Mouse (Mus musculus) hindbrain, postnatal 0 days (tissue): ENCODE measurements around the gene Ptprm. TPM values are rescaled to one million over a fixed set of nuclear protein-coding genes. Genes with fewer than 3 reads are reported as not detected.

Source experiments
- ATAC-seq: fragments of 200-750 bp; cut with Nextera tagmentation; 2 replicates; pipeline ENCODE4 v1.8.0; 2017; ENCODE audit warnings: mild to moderate bottlenecking, moderate TSS enrichment, moderate library complexity
- DNase-seq: peaks from one replicate; pipeline ENCODE4 v3.0.0-alpha.2; 2015; ENCODE audit warnings: low spot score
- H3K27ac ChIP-seq: fragments of 300-500 bp; sonication (generic); 2 replicates; pipeline ENCODE4 v1.5.1; 2014; ENCODE audit warnings: mild to moderate bottlenecking
- H3K27me3 ChIP-seq: fragments of 300-500 bp; sonication (generic); 2 replicates; pipeline ENCODE4 v1.6.1; 2014; ENCODE audit warnings: low read length, mixed read lengths; ENCODE audit not compliant: insufficient read depth
- H3K36me3 ChIP-seq: fragments of 300-500 bp; sonication (generic); 2 replicates; pipeline ENCODE4 v1.6.1; 2014; ENCODE audit warnings: low read length, mixed read lengths; ENCODE audit not compliant: insufficient read depth
- H3K4me1 ChIP-seq: fragments of 300-500 bp; sonication (generic); 2 replicates; pipeline ENCODE4 v1.6.1; 2014; ENCODE audit warnings: antibody characterized with exemption, low read length, mixed read lengths; ENCODE audit not compliant: insufficient read depth
- H3K4me2 ChIP-seq: fragments of 300-500 bp; sonication (generic); 2 replicates; pipeline ENCODE4 v1.6.1; 2014; ENCODE audit warnings: low read depth, mild to moderate bottlenecking, low read length, moderate library complexity, mixed read lengths
- H3K4me3 ChIP-seq: fragments of 300-500 bp; sonication (generic); 2 replicates; pipeline ENCODE4 v1.5.1; 2014; ENCODE audit warnings: low read length
- H3K9ac ChIP-seq: fragments of 300-500 bp; sonication (generic); replicated peaks from 2 replicates; pipeline ENCODE4 v1.6.1; 2014; ENCODE audit warnings: mild to moderate bottlenecking, low read length, moderate library complexity, mixed read lengths
- H3K9me3 ChIP-seq: fragments of 300-500 bp; sonication (generic); 2 replicates; pipeline ENCODE4 v1.6.1; 2016; ENCODE audit warnings: low read length, mixed read lengths
- CTCF ChIP-seq: IDR thresholded peaks from 2 replicates; pipeline ENCODE4 v1.5.1; 2016; ENCODE audit warnings: antibody characterized with exemption, control low read depth, low read depth
- WGBS: fragments of 180-500 bp; shearing (Covaris S2); extraction: QIAGEN DNeasy Blood & Tissue Kit; methylation state at CpG from one replicate; pipeline ENCODE4 v1.1.7; 2014; 5-methylcytosine and 5-hydroxymethylcytosine counted together
- polyA plus RNA-seq: library from polyadenylated mRNA; unstranded; fragments of >200 nt; fragmentation: Nextera tagmentation; extraction: Ambion mirVana; gene quantifications from 2 replicates; pipeline ENCODE4 v1.2.1, GENCODE M21; 2015
- total RNA-seq: library from RNA; depleted of rRNA; stranded (reverse); fragments of >200 nt; gene quantifications from 2 replicates; pipeline ENCODE4 v1.2.3, GENCODE M21; 2014

The Ptprm gene
- total and polyA plus RNA-seq, 2 experiments from 2014 or later, result 19.3 to 52.4 TPM

GRCm38 (mm10) chr17:66733541-66733940 lies 620.7 kb downstream of the Ptprm start:
- no peak overlapping the region for H3K4me2 ChIP-seq
- 65% methylated on average over 12 of the region's 12 CpGs for WGBS
- ATAC-seq (no peak), DNase-seq (no peak)
- no peak overlapping the region for H3K27ac ChIP-seq
- no peak for TF ChIP-seq CTCF
- H3K9me3 ChIP-seq, result no peaks in the 10 kb centered on the region
- H3K9ac ChIP-seq, result no peak overlapping the region
- H3K27me3 ChIP-seq, result no peaks in the 10 kb centered on the region
- no peak overlapping the region for H3K4me3 ChIP-seq
- H3K36me3 ChIP-seq, result no peaks in the 10 kb centered on the region
- no peaks in the 10 kb centered on the region for H3K4me1 ChIP-seq

DNA sequence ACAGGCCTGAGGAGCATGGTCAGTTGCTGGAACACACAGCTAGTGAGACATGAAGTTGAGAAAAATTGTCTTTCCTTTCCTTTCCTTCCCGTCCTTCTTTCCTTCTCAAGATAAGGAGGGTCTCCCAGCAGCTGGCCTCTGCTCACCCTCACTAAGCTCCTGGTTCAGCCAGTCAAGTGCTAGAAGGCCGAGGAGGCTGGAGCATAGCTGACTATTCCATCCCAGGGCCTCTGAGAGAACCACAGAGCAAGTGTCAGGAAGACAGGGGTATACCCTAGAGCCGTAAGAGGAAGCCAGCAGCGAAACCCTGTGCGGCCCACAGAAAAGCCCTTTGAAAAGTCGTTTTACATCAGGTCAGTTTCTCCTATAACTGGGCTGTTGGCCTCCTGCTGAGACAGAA lies 624.3 kb downstream of the Ptprm start:
- no peaks in the 10 kb centered on the region for H3K27me3 ChIP-seq
- DNase-seq (no peak), ATAC-seq (no peak)
- no peak overlapping the region for H3K4me3 ChIP-seq
- H3K9me3 ChIP-seq, result no peaks in the 10 kb centered on the region
- H3K36me3 ChIP-seq, result no peaks in the 10 kb centered on the region
- H3K4me1 ChIP-seq, result no peaks in the 10 kb centered on the region
- 60% methylated on average over 6 of the region's 6 CpGs for WGBS
- no peak for TF ChIP-seq CTCF
- H3K9ac ChIP-seq, result no peak overlapping the region
- H3K27ac ChIP-seq, result no peak overlapping the region
- H3K4me2 ChIP-seq, result no peak overlapping the region

DNA sequence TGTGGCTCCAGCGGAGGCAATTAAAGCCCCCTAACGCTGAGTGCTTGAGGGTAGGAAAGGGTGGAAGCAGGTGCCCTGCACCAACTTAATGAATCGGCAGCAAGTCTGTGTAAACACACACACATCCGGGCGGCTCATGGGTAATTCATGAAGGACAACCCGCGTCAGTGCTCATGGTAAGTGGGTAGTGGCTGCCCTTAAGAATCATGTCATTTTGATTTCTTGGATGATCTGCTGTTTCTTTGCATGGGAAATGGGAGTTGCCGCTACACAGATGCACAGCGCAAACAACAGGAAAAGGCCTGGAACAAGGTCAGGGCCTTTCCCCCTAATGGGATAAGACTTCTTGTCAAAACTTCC lies 633.3 kb downstream of the Ptprm start:
- WGBS, result 39% methylated on average over 9 of the region's 9 CpGs
- no peak for TF ChIP-seq CTCF
- no peak overlapping the region for H3K4me2 ChIP-seq
- no peak overlapping the region for H3K9ac ChIP-seq
- DNase-seq, result no peak
- 0 out of 2 replicates have a peak, but pooled peaks have one; percentile 29 for ATAC-seq
- H3K4me3 ChIP-seq, result no peak overlapping the region
- no peaks in the 10 kb centered on the region for H3K36me3 ChIP-seq
- no peaks in the 10 kb centered on the region for H3K9me3 ChIP-seq
- H3K4me1 ChIP-seq, result no peaks in the 10 kb centered on the region
- H3K27me3 ChIP-seq, result no peaks in the 10 kb centered on the region
- H3K27ac ChIP-seq, result no peak overlapping the region

DNA sequence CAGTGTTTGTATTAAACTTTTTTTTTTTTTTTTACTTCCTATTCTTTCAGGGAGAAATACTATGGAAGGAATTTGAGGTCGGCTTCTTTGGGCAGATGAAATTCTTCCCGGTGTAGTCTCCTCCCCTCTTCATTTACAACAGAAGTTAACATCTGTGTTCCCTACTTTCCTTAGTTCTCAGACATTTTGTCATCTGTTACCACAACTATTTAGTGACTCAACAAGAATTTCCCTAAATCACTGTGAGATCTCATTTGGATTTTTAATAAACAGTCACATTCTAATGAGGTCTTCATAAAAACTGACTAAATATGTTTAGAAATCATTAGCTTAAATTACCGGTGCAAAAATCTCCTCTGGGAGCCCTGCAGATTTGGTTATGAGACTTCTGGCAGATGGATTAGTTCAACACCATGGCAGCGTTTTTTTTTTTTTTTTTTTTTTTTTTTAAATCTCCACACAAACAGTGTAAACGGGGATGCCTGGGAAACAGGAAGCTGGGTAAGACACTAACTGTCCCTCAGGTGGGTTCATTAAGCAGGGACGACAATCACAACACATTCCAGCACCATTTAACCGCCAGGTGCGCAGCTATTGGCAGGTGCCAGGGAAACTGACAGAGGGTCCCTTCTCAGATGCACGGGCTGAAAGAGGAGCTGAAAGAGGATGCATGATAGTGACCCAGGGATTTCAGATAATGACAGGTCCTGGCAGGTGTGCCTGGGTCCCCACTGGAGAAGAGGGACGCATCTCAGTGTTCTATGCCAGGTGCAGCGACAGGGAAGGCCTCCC lies 633.9 kb downstream of the Ptprm start:
- no peak overlapping the region for H3K9ac ChIP-seq
- WGBS, result 37% methylated on average over 11 of the region's 11 CpGs
- DNase-seq (peak; percentile 21), ATAC-seq (0 out of 2 replicates have a peak, but pooled peaks have one; percentile 49)
- H3K36me3 ChIP-seq, result no peaks in the 10 kb centered on the region
- H3K4me1 ChIP-seq, result no peaks in the 10 kb centered on the region
- no peaks in the 10 kb centered on the region for H3K27me3 ChIP-seq
- H3K4me2 ChIP-seq, result no peak overlapping the region
- no peak for TF ChIP-seq CTCF
- H3K27ac ChIP-seq, result no peak overlapping the region
- no peak overlapping the region for H3K4me3 ChIP-seq
- no peaks in the 10 kb centered on the region for H3K9me3 ChIP-seq

- Histone ChIP-seq H3K27ac (no peak overlapping the region), H3K4me2 (no peak overlapping the region), H3K27me3 (no peaks in the 10 kb centered on the region), H3K9ac (no peak overlapping the region), H3K4me3 (no peak overlapping the region), H3K36me3 (no peaks in the 10 kb centered on the region), H3K9me3 (no peaks in the 10 kb centered on the region), H3K4me1 (no peaks in the 10 kb centered on the region)
- DNase-seq, result no peak
- no peak for TF ChIP-seq CTCF
- WGBS, result 82% methylated on average over 9 of the region's 9 CpGs
- no peak for ATAC-seq
Measured at GRCm38 (mm10) chr17:66712456-66713205, 641.6 kb downstream of the Ptprm start.

DNA sequence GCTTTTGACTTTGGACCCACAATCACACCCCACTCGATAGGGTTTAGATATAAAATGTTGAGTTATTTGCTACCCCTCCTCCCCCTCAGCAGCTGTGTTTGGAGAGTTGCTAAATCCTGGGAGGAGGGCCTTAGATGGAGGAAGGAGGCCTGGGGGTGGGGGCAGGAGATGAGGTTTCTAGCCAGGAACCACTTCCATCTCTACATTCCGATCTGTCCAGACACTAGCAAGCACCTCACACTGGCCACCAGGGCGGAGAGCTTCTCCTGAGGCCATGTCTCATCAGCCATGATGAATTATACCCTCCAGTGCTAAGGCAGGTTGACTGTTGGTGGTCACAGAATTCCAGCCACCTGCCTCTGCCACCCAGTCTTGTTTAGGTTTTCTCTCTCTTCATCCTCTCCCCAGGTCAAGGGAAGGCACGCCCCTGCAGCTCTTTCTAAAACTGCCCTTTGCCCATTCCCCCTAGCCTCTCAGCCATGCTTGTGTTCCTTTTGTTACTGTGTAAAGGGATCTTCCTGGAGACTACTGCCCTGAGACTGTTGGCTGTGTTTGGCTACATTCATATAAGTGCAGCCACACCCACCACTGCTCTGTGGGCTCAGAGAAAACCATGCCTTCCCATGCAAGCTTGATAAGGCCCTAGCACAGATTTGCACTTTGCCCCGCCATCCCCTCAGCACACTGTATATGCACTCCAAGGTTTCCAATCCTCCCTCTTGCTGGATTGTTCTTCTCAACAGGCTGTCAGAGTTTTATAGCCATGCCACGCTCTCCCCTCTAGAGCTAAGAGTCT lies 642.8 kb downstream of the Ptprm start:
- ATAC-seq, result 0 out of 2 replicates have a peak, but pooled peaks have one; percentile 21
- Histone ChIP-seq H3K27me3 (no peaks in the 10 kb centered on the region), H3K4me2 (no peak overlapping the region), H3K36me3 (no peaks in the 10 kb centered on the region), H3K9ac (no peak overlapping the region), H3K9me3 (no peaks in the 10 kb centered on the region), H3K27ac (no peak overlapping the region), H3K4me1 (no peaks in the 10 kb centered on the region), H3K4me3 (no peak overlapping the region)
- no peak for DNase-seq
- no peak for TF ChIP-seq CTCF
- 79% methylated on average over 6 of the region's 6 CpGs for WGBS
